Mouse (Mus musculus) stomach, postnatal 0 days (tissue): ENCODE results near the gene Gm4881.

ENCODE experiments used
- CTCF ChIP-seq: IDR thresholded peaks from 2 replicates; pipeline ENCODE4 v1.5.1; 2016; ENCODE audit warnings: antibody characterized with exemption, low read depth, mild to moderate bottlenecking, moderate library complexity
- EP300 ChIP-seq: optimal IDR thresholded peaks from 2 replicates; pipeline ENCODE3; 2016; ENCODE audit warnings: antibody characterized with exemption

DNA sequence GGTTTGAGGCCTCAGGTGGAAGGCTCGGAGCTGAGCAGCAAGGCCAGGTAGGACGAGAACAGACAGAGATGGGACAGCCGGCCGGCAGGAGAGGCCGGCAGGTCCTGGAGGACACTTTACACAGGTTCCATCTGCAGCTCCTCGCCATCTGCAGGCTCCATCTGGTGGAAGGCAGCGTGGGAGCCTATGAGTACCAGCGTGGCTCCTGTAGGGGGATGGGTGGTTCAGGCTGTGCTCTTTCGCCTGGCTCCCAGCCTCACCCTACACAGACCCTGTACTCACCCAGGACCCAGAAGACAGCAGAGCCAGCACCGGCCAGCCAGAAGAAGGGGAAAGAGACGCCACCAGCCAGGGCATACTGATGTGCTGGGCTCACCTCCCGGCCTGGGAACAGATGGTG is 25.5 kb upstream of the Gm4881 start:
- peak; percentile 4; the same call in 1 of the 2 replicates for TF ChIP-seq CTCF
- no peak for TF ChIP-seq EP300
